Mouse (Mus musculus) adrenal gland, postnatal 0 days (tissue): ENCODE measurements around the gene Mex3a. TPM values are rescaled to one million over a fixed set of nuclear protein-coding genes. Genes with fewer than 3 reads are reported as not detected.

ENCODE experiments used
- microRNA-seq: library from miRNA; unstranded; fragments of <30 nt; microRNA quantifications from one replicate; pipeline ENCODE4, GENCODE M21; 2016; ENCODE audit warnings: borderline replicate concordance; ENCODE audit not compliant: insufficient number of aligned reads
- polyA plus RNA-seq: library from polyadenylated mRNA; unstranded; fragments of >200 nt; fragmentation: Nextera tagmentation; extraction: Ambion mirVana; gene quantifications from 2 replicates; pipeline ENCODE4 v1.2.1, GENCODE M21; 2015

Mex3a gene
- 2.7 and 3.6 TPM in 2 replicates for polyA plus RNA-seq

DNA sequence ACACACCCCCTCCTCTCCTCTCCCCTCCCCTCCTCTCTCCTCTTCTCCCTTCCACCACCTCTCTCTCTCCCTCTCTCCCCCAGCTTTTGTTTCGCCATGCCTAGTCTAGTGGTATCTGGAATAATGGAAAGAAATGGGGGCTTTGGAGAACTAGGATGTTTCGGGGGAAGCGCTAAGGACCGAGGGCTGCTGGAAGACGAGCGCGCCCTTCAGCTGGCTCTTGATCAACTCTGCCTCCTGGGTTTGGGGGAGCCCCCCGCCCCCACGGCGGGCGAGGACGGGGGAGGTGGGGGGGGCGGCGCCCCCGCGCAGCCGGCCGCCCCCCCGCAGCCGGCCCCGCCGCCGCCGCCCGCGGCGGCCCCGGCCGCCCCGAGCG, at the start of gene Mex3a:
Mex3a (plus strand) TSS at position 97 of the 376 bp plus-strand sequence.

DNA sequence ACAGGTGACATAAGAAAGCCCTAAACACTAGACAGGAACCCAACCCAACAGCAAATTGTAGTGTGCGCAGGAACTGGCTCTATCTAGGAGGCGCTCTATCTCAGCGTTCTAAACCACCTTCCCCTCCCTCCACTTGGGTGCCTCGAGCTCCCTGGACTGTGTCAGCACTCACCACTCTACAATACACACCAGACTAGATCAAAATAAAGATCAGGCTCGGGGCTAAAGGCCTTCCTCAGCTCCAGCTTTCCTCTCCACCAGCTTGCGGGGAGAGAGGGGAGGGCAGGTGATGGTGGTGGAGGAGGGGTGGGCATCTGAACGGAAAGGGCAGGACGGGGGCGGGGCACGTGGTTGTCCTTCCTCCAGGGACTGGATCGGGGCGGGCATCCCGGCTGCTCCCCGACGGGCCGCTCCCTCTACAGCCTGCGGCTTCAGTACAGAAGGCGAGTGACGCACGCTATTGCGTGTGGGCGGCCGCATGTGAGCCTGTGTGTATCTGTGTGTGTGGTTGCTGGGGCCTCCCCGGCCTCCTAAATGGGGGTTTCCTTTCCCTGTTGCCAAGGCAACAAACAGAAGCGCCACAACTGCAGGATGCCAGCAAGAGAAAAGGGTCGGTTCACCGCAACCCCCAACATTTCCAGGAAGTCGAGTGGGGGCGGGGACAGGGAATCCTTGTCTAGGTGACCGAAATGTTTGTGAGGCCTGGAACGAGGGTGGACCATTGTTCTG, 22.3 kb upstream of the Mex3a start, which contains the start of gene Lmna:
Lmna (minus strand) TSS at position 265 of the 729 bp plus-strand sequence.

DNA sequence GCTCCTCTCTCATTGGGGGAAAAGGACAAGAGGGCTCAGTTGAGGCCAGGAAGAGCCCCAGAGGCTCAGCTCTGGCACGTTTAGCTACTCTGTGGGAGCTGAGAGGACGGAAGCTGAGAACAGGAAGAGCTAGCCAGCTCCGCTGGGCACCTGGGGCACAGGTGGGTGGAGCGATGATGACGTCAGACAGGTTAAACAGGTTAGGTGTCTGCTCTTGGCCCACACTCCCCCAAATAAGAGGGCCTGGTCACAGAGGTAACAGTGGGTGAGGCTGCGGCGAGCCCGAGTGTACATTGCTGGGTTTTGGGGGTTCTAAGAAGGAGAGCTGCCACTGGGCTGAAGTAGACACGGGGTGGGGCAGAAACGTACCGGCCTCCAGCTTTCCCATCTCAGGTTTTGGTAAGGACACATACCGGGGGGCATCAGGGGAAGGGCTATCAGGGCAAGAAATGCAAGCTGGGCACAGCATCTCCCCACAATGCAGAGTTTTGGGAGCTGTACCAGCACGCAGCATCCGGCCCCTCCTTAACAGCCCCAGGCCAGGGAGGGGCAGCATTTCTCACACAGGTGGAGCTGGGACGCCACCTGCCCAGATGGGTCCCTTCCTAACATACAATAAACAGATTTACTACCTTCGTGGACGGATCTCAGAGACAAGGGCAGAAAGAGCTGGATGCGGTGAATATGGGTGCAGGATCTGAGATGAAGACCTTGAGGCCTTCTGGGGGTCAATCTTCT, 16.2 kb downstream of the Mex3a start, which contains the start of gene Rab25:
Rab25 (minus strand) TSS at position 121 of the 738 bp plus-strand sequence.

DNA sequence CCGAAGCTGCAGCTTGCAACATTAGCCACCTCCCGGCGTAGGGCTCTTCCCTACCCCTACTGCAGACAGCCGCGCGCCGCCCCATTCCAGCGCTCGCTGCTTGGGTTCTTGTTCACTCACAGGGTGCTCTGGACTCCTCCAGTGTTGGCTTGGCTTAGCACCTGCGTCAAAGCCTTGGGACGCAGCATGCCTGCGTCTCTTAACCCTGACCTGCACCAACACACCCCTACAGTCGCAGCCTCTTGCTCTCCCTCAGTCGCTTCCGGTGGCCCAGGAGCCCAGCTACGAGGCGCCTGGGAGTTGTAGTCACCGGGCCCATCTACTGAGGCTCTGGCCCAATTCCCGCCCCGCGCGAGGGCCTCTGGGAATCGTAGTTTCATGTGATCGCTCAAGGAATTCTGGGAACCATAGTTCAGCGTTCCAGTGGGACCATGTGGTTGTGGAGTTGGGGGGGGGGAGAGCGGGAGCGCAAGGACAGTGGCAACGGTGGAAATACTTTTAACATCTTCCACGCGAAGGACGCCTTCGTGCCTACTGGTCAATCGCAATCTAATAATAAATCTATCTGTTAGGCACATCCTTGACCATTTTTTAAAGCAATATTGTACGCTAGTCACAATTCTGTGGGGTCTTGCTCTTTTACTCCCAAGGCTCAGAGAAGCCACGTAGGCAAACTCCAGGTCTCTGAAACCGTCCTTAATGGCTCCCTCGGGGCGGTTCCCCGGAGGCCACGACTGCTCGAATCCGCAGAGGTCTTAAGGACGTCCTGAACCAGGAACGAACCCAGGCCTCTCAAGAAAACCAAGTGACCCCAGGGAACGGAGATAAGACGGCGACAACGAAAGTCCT, 20.7 kb downstream of the Mex3a start, which contains the start of gene Lamtor2:
Lamtor2 (minus strand) TSS at position 399 of the 849 bp plus-strand sequence.

DNA sequence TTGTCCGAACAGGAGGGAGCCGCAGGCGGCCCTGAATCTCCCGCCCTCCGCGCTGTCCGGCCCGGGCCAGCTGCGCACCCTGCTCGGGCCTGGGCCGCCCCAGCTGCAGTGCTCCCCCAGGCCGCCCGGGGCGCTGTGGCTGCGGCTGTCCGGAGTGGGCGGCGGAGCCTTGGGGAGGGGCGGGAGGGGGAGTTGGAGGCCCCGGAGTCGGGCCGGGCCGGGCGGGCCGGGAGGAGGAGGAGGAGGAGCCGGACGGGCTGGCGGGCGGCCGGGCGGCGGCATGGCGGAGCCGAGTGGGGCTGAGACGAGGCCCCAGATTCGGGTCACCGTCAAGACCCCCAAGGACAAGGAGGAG, 21.3 kb downstream of the Mex3a start, which contains the start of gene Ubqln4:
Ubqln4 (plus strand) TSS at position 234 of the 355 bp plus-strand sequence.

DNA sequence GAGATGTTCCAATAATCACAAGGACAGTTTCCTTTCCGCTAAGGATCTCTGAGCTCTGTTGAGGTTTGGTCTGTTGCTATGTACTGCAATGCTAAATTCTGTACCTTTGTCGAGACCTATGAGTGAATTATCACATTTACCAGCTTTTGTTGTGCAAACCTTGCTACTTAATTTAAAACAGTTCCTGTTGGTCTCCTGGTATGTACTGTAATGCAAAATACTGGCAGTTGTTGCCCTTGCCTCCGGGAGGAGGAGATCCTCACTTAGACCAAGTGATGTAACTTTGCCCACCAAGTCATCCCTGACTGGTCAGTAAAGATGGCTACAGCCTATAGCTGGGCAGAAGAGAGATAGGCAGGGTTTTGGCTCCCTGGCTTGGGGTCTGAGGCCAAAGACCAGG, 43.3 kb downstream of the Mex3a start, which contains the start of gene Ssr2:
Ssr2 (plus strand) TSS at position 337 of the 400 bp plus-strand sequence.

Small RNA genes within 50 kb of the gene (microRNA-seq; reads per million reads assigned to microRNA genes)
- gene Mir1905: not detected

Other genes with a start within 250 kb of the Mex3a start
- 0.19 and 0.44 TPM in 2 replicates for gene Gm38392, start 245.2 kb upstream of the Mex3a start, polyA plus RNA-seq
- 28.9 and 48.6 TPM in 2 replicates for gene Tsacc, start 235.4 kb upstream of the Mex3a start, polyA plus RNA-seq
- 229 and 265 TPM in 2 replicates for gene Cct3, start 235.3 kb upstream of the Mex3a start, polyA plus RNA-seq
- gene Glmp, start 207.4 kb upstream of the Mex3a start, polyA plus RNA-seq: 174 and 296 TPM in 2 replicates
- 2.1 and 2.2 TPM in 2 replicates for gene Tmem79, start 196.2 kb upstream of the Mex3a start, polyA plus RNA-seq
- 15.7 and 22.3 TPM in 2 replicates for gene Smg5, start 196.1 kb upstream of the Mex3a start, polyA plus RNA-seq
- gene Paqr6, start 167.8 kb upstream of the Mex3a start, polyA plus RNA-seq: 24.2 and 53.0 TPM in 2 replicates
- 0.55 TPM in 1 of 2 replicates, not detected in the other for gene Bglap3, start 159.7 kb upstream of the Mex3a start, polyA plus RNA-seq
- not detected in 2 replicates for gene Bglap2, start 153.7 kb upstream of the Mex3a start, polyA plus RNA-seq
- 0.59 and 0.93 TPM in 2 replicates for gene Bglap, start 147.9 kb upstream of the Mex3a start, polyA plus RNA-seq
- gene Pmf1, start 122.1 kb upstream of the Mex3a start, polyA plus RNA-seq: 46.1 and 61.3 TPM in 2 replicates
- gene Slc25a44, start 107.3 kb upstream of the Mex3a start, polyA plus RNA-seq: 12.5 and 15.6 TPM in 2 replicates
- 4.1 and 5.2 TPM in 2 replicates for gene Sema4a, start 71.2 kb upstream of the Mex3a start, polyA plus RNA-seq
- gene Lmna, start 22.4 kb upstream of the Mex3a start, polyA plus RNA-seq: 128 and 130 TPM in 2 replicates
- gene Rab25, start 15.9 kb downstream of the Mex3a start, polyA plus RNA-seq: 0.58 and 0.88 TPM in 2 replicates
- gene Lamtor2, start 20.7 kb downstream of the Mex3a start, polyA plus RNA-seq: 141 and 169 TPM in 2 replicates
- gene Ubqln4, start 21.4 kb downstream of the Mex3a start, polyA plus RNA-seq: 19.2 and 23.5 TPM in 2 replicates
- gene Ssr2, start 43.5 kb downstream of the Mex3a start, polyA plus RNA-seq: 269 and 288 TPM in 2 replicates
- gene Arhgef2, start 73.6 kb downstream of the Mex3a start, polyA plus RNA-seq: 33.7 and 39.2 TPM in 2 replicates
- gene Rxfp4, start 120.7 kb downstream of the Mex3a start, polyA plus RNA-seq: not detected in 2 replicates
- 26.2 and 51.8 TPM in 2 replicates for gene Khdc4, start 153.4 kb downstream of the Mex3a start, polyA plus RNA-seq
- gene Rit1, start 184.4 kb downstream of the Mex3a start, polyA plus RNA-seq: 104 and 106 TPM in 2 replicates
- 29.3 and 76.7 TPM in 2 replicates for gene Syt11, start 242.8 kb downstream of the Mex3a start, polyA plus RNA-seq